Mouse (Mus musculus) cerebellum, adult (tissue): ENCODE data around the gene Bmp7.

ENCODE experiments used
- ATAC-seq: cut with Nextera tagmentation; 2 replicates; pipeline ENCODE4 v1.9.2; 2017; ENCODE audit warnings: mild to moderate bottlenecking, moderate library complexity, mixed read lengths; ENCODE audit not compliant: insufficient number of reproducible peaks, low FRiP score, low TSS enrichment

The Bmp7 gene

GRCm38 (mm10) chr2:172824906-172825784 is 115.0 kb downstream of the Bmp7 start:
- no peak for ATAC-seq

- ATAC-seq, result no peak
Observed at GRCm38 (mm10) chr2:172818631-172819230, 121.4 kb downstream of the Bmp7 start.
